Mouse (Mus musculus): ENCODE data around the gene Matn4.

DNA sequence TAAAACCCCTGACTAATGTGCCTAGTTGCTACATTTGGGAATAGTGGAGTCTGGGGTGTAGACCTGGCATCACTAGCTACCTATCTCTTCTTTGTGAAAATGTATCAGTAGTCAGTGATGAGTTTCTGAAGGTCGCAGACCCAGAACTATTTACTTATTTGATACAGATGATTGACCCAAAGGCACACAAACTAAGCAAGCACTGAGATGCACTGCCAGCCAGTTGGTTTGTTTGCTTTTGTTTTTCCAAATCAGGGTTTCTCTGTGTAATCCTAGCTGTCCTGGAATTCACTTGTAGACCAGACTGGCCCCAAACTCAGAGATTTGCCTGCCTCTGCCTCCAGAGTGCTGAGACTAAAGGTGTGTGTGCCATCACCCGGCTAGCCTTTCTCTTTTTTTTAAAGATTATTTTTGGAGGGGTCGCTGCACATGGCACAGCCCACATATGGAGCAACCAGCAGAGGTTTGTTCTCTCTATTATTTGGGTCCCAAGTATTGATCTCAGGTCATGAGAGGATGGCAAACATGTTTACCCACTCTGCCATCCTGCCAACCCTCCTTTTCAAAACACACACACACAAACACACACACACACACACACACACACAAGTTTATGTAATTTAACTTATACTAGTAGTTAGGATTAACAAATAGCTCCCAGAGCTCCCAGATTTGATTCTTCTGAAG is 40.6 kb upstream of the Matn4 start:
- TF ChIP-seq CTCF (conservative IDR thresholded peaks at IDR 0.05; ENCODE audit: insufficient read depth, insufficient read length, low read depth, low read length): no peak
- TF ChIP-seq POLR2A (IDR thresholded peaks at IDR 0.05; ENCODE audit: low read depth, low read length): no peak

Data from kidney, adult 2 months (tissue).